Mouse (Mus musculus): ENCODE results near the gene Atp6v0d1.

Atp6v0d1 gene

GRCm38 (mm10) chr8:105538940-105539339 lies 26.9 kb downstream of the Atp6v0d1 start:
- DNase-seq (ENCODE audit: extremely low spot score, low spot score) = no peak

GRCm38 (mm10) chr8:105537011-105537677 lies 28.7 kb downstream of the Atp6v0d1 start:
- no peak for DNase-seq (ENCODE audit: extremely low spot score, low spot score)

- DNase-seq (ENCODE audit: extremely low spot score, low spot score) = no peak
These were observed 29.3 kb downstream of the Atp6v0d1 start for GRCm38 (mm10) chr8:105536546-105536945.

GRCm38 (mm10) chr8:105533892-105534329 lies 31.9 kb downstream of the Atp6v0d1 start:
- peak; percentile 84 for DNase-seq (ENCODE audit: extremely low spot score, low spot score)

GRCm38 (mm10) chr8:105533439-105533838 lies 32.4 kb downstream of the Atp6v0d1 start:
- no peak for DNase-seq (ENCODE audit: extremely low spot score, low spot score)

GRCm38 (mm10) chr8:105531774-105532173 lies 34.1 kb downstream of the Atp6v0d1 start:
- DNase-seq (ENCODE audit: extremely low spot score, low spot score) = no peak

- no peak for DNase-seq (ENCODE audit: extremely low spot score, low spot score)
These were observed 36.6 kb downstream of the Atp6v0d1 start for GRCm38 (mm10) chr8:105529271-105529670.

- no peak for DNase-seq (ENCODE audit: extremely low spot score, low spot score)
These were observed 37.6 kb downstream of the Atp6v0d1 start for GRCm38 (mm10) chr8:105528206-105528605.

GRCm38 (mm10) chr8:105527110-105527509 lies 38.7 kb downstream of the Atp6v0d1 start:
- no peak for DNase-seq (ENCODE audit: extremely low spot score, low spot score)

- DNase-seq (ENCODE audit: extremely low spot score, low spot score) = peak; percentile 28
These were observed 43.0 kb downstream of the Atp6v0d1 start for GRCm38 (mm10) chr8:105522890-105523289.

GRCm38 (mm10) chr8:105521995-105522769 lies 43.7 kb downstream of the Atp6v0d1 start:
- DNase-seq (ENCODE audit: extremely low spot score, low spot score) = no peak

- peak; percentile 61 for DNase-seq (ENCODE audit: extremely low spot score, low spot score)
These were observed 44.8 kb downstream of the Atp6v0d1 start for GRCm38 (mm10) chr8:105521061-105521460.

- DNase-seq (ENCODE audit: extremely low spot score, low spot score) = peak; percentile 40
These were observed 45.3 kb downstream of the Atp6v0d1 start for GRCm38 (mm10) chr8:105520521-105520920.

GRCm38 (mm10) chr8:105519591-105519990 lies 46.3 kb downstream of the Atp6v0d1 start:
- DNase-seq (ENCODE audit: extremely low spot score, low spot score) = peak; percentile 59

- DNase-seq (ENCODE audit: extremely low spot score, low spot score) = peak; percentile 75
These were observed 47.2 kb downstream of the Atp6v0d1 start, which contains the start of gene Hsd11b2 for GRCm38 (mm10) chr8:105518436-105519313. Gene Hsd11b2 (plus strand): TSS chr8:105518755.

- DNase-seq (ENCODE audit: extremely low spot score, low spot score) = no peak
These were observed 48.5 kb downstream of the Atp6v0d1 start for GRCm38 (mm10) chr8:105517346-105517745.

GRCm38 (mm10) chr8:105516018-105516645 lies 49.7 kb downstream of the Atp6v0d1 start:
- DNase-seq (ENCODE audit: extremely low spot score, low spot score) = peak; percentile 88

GRCm38 (mm10) chr8:105514656-105515055 lies 51.2 kb downstream of the Atp6v0d1 start:
- no peak for DNase-seq (ENCODE audit: extremely low spot score, low spot score)

GRCm38 (mm10) chr8:105514194-105514593 lies 51.7 kb downstream of the Atp6v0d1 start:
- no peak for DNase-seq (ENCODE audit: extremely low spot score, low spot score)

GRCm38 (mm10) chr8:105509997-105510735 lies 55.7 kb downstream of the Atp6v0d1 start:
- no peak for DNase-seq (ENCODE audit: extremely low spot score, low spot score)
